Mouse (Mus musculus) hindbrain, embryonic 10.5 days (tissue): ENCODE measurements around the gene Ppfibp2. TPM values are rescaled to one million over a fixed set of nuclear protein-coding genes. Genes with fewer than 3 reads are reported as not detected.

Experiments used
- DNase-seq: peaks from one replicate; pipeline ENCODE4 v3.0.0-alpha.2; 2017; ENCODE audit warnings: low spot score
- H3K27ac ChIP-seq: fragments of 300-500 bp; sonication (generic); 2 replicates; pipeline ENCODE4 v1.5.1; 2016; ENCODE audit warnings: mild to moderate bottlenecking, moderate library complexity
- H3K27me3 ChIP-seq: fragments of 300-500 bp; sonication (generic); 2 replicates; pipeline ENCODE4 v1.6.1; 2016; ENCODE audit warnings: mild to moderate bottlenecking; ENCODE audit not compliant: poor library complexity, insufficient read depth, severe bottlenecking
- H3K36me3 ChIP-seq: fragments of 300-500 bp; sonication (generic); 2 replicates; pipeline ENCODE4 v1.6.1; 2016; ENCODE audit warnings: mild to moderate bottlenecking, moderate library complexity
- H3K4me1 ChIP-seq: fragments of 300-500 bp; sonication (generic); replicated peaks from 2 replicates; pipeline ENCODE4 v1.6.1; 2016; ENCODE audit warnings: mild to moderate bottlenecking
- H3K4me3 ChIP-seq: fragments of 300-500 bp; sonication (generic); 2 replicates; pipeline ENCODE4 v1.5.1; 2016; ENCODE audit warnings: mild to moderate bottlenecking, moderate library complexity
- H3K9me3 ChIP-seq: fragments of 300-500 bp; sonication (generic); 2 replicates; pipeline ENCODE4 v1.6.1; 2016; ENCODE audit warnings: mild to moderate bottlenecking, moderate library complexity
- WGBS: fragments of 180-500 bp; shearing (Covaris S2); methylation state at CpG from one replicate; pipeline ENCODE4 v1.1.7; 2016; 5-methylcytosine and 5-hydroxymethylcytosine counted together
- polyA plus RNA-seq: library from polyadenylated mRNA; unstranded; fragments of >200 nt; fragmentation: Nextera tagmentation; extraction: Ambion mirVana; gene quantifications from 2 replicates; pipeline ENCODE4 v1.2.1, GENCODE M21; 2016

The Ppfibp2 gene
- polyA plus RNA-seq, 1 experiment from 2014 or later, result 7.4 TPM

DNA sequence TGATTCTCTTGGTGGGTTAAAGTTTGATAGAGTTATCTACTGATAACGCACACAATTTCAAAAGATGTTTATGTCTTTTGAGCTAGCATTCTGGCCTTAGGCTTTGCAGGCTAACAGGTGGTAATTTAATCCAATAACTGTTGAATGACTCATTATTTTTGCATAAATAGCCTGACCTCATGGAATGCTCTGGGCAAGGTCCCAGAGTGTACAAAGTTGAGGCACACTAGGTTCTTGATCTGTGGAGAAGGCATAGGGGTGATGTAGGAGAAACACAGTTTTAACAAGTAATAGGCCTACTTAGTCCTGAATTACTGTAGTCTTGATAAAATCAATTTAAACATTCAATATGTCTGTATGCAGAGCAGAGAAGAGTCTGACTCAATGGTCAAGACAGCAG, 183.2 kb downstream of the Ppfibp2 start:
- no peaks in the 10 kb centered on the region for H3K27me3 ChIP-seq
- WGBS, result 94% methylated on average over 1 of the region's 1 CpGs
- H3K4me1 ChIP-seq, result no peaks in the 10 kb centered on the region
- no peak for DNase-seq
- no peaks in the 10 kb centered on the region for H3K9me3 ChIP-seq
- no peak overlapping the region for H3K4me3 ChIP-seq
- H3K36me3 ChIP-seq, result no peaks in the 10 kb centered on the region
- no peak overlapping the region for H3K27ac ChIP-seq

DNA sequence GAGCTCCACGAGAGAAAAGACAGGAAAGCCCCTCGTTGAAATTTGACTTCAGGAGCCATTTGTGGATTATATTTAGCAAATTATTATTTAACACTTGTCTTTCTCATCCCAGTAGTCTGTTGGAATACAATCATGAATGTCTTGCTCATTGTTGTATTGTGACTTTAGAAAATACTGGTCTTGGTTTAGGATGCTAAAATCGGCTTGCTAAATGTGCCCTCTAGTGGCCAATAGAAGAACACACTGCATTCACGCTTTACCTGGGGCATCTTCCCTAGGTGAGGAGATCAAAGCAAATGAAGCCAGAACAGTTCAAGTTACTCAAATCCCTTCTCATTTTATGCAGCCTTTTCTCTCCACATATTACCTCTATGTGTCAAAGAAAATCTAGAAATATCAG, 184.6 kb downstream of the Ppfibp2 start:
- Histone ChIP-seq H3K9me3 (no peaks in the 10 kb centered on the region), H3K36me3 (no peaks in the 10 kb centered on the region), H3K4me1 (no peaks in the 10 kb centered on the region), H3K27me3 (no peaks in the 10 kb centered on the region), H3K4me3 (no peak overlapping the region), H3K27ac (no peak overlapping the region)
- no peak for DNase-seq
- 45% methylated on average over 4 of the region's 4 CpGs for WGBS

DNA sequence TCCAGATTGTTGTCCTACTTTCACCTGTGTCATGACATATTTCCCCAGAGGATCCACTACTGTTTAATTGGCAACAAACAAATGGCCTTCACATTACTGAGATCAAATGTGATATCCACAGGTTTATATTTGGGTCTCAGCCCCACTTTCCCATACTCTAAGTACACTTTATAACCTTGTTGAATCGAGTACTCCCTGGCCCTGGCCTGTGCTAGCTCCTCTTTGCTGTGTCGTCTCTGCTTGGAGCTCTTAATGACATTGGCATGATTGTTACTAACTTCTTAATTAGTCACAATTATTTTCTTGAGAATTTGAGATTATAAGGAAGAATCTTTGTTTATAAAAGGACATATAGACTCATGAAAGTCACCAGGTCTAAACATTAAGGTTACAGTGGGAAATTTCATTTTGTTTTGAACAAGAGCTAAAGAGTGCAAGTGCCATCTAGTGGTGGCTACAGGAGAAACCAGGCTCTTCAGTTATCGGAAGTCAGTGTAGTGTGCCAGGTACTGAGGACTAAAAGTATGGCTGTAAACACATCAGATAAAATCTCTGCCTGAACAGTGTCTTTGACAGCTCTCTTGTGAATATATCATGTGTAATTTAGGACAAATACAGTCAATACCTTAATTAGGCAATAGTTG, 193.1 kb downstream of the Ppfibp2 start:
- no peaks in the 10 kb centered on the region for H3K36me3 ChIP-seq
- H3K4me3 ChIP-seq, result no peak overlapping the region
- WGBS, result 63% methylated on average over 3 of the region's 3 CpGs
- DNase-seq, result no peak
- no peak overlapping the region for H3K27ac ChIP-seq
- no peaks in the 10 kb centered on the region for H3K9me3 ChIP-seq
- no peaks in the 10 kb centered on the region for H3K27me3 ChIP-seq
- H3K4me1 ChIP-seq, result no peaks in the 10 kb centered on the region

DNA sequence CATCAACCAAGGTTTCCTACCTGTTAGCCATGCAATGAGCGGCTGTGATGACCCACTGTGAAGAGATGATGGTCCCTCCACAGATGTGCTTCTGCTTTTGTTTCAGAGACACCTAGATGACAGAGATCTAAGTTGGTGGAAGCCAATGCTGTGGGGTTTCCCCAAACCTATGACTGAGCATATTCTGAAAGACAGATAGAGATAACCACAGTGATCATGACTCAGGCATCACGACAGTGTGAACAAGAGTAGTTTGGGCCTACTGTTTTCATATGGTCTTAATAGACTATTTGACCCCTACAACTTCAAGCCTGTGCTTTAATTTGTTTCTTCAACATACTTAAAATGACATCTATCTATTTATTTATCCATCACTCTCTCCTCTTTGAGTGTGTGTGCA, 201.5 kb downstream of the Ppfibp2 start:
- H3K36me3 ChIP-seq, result no peaks in the 10 kb centered on the region
- DNase-seq, result no peak
- H3K27me3 ChIP-seq, result no peaks in the 10 kb centered on the region
- H3K27ac ChIP-seq, result no peak overlapping the region
- 87% methylated on average over 2 of the region's 2 CpGs for WGBS
- H3K4me3 ChIP-seq, result no peak overlapping the region
- H3K4me1 ChIP-seq, result no peaks in the 10 kb centered on the region
- H3K9me3 ChIP-seq, result no peaks in the 10 kb centered on the region

Other genes starting within 250 kb of the Ppfibp2 start
- gene Syt9, start 224.5 kb upstream of the Ppfibp2 start, polyA plus RNA-seq, result 3.6 and 3.7 TPM in 2 replicates
- 5.6 and 8.1 TPM in 2 replicates for gene Olfml1, start 27.8 kb upstream of the Ppfibp2 start, polyA plus RNA-seq
- not detected in 2 replicates for gene 5330417H12Rik, start 30.0 kb downstream of the Ppfibp2 start, polyA plus RNA-seq
- 0.46 and 0.51 TPM in 2 replicates for gene Cyb5r2, start 162.8 kb downstream of the Ppfibp2 start, polyA plus RNA-seq
- gene Ovch2, start 206.0 kb downstream of the Ppfibp2 start, polyA plus RNA-seq, result not detected in 2 replicates
- not detected in 2 replicates for gene Olfr467, start 217.1 kb downstream of the Ppfibp2 start, polyA plus RNA-seq
- gene Olfr469, start 230.3 kb downstream of the Ppfibp2 start, polyA plus RNA-seq, result not detected in 2 replicates